Mouse (Mus musculus) heart, embryonic 15.5 days (tissue): ENCODE results near the gene 3110018I06Rik. TPM values are rescaled to one million over a fixed set of nuclear protein-coding genes. Genes with fewer than 3 reads are reported as not detected.

Source experiments
- ATAC-seq: fragments of 200-750 bp; cut with Nextera tagmentation; replicated peaks from 2 replicates; pipeline ENCODE4 v1.8.0; 2017; ENCODE audit warnings: low read depth, moderate TSS enrichment; ENCODE audit not compliant: insufficient number of reproducible peaks, insufficient read depth, low FRiP score
- H3K27ac ChIP-seq: fragments of 300-500 bp; sonication (generic); 2 replicates; pipeline ENCODE4 v1.5.1; 2015; ENCODE audit warnings: mild to moderate bottlenecking, inconsistent platforms
- H3K27me3 ChIP-seq: fragments of 300-500 bp; sonication (generic); 2 replicates; pipeline ENCODE4 v1.6.1; 2015; ENCODE audit warnings: inconsistent platforms
- H3K36me3 ChIP-seq: fragments of 300-500 bp; sonication (generic); 2 replicates; pipeline ENCODE4 v1.6.1; 2015; ENCODE audit warnings: mild to moderate bottlenecking, inconsistent platforms
- H3K4me1 ChIP-seq: fragments of 300-500 bp; sonication (generic); replicated peaks from 2 replicates; pipeline ENCODE4 v1.6.1; 2015; ENCODE audit warnings: inconsistent platforms
- H3K4me2 ChIP-seq: fragments of 300-500 bp; sonication (generic); 2 replicates; pipeline ENCODE4 v1.6.1; 2015; ENCODE audit warnings: inconsistent platforms, mild to moderate bottlenecking, moderate library complexity
- H3K4me3 ChIP-seq: fragments of 300-500 bp; sonication (generic); 2 replicates; pipeline ENCODE4 v1.5.1; 2015; ENCODE audit warnings: mild to moderate bottlenecking, inconsistent platforms
- H3K9ac ChIP-seq: fragments of 300-500 bp; sonication (generic); 2 replicates; pipeline ENCODE4 v1.6.1; 2015; ENCODE audit warnings: mild to moderate bottlenecking, inconsistent platforms
- H3K9me3 ChIP-seq: fragments of 300-500 bp; sonication (generic); replicated peaks from 2 replicates; pipeline ENCODE4 v1.6.1; 2016; ENCODE audit warnings: inconsistent platforms
- WGBS: fragments of 180-500 bp; shearing (Covaris S2); methylation state at CpG from one replicate; pipeline ENCODE4 v1.1.7; 2015; ENCODE audit warnings: mixed read lengths; 5-methylcytosine and 5-hydroxymethylcytosine counted together
- polyA plus RNA-seq: library from polyadenylated mRNA; unstranded; fragments of >200 nt; fragmentation: Nextera tagmentation; extraction: Ambion mirVana; gene quantifications from 2 replicates; pipeline ENCODE4 v1.2.1, GENCODE M21; 2015

3110018I06Rik gene
- polyA plus RNA-seq, 1 experiment from 2014 or later: not detected

GRCm38 (mm10) chr12:107516265-107517217 is 28.1 kb downstream of the 3110018I06Rik start:
- H3K36me3 ChIP-seq: no peaks in the 10 kb centered on the region
- H3K4me3 ChIP-seq: no peak overlapping the region
- H3K9ac ChIP-seq: no peak overlapping the region
- ATAC-seq: no peak
- H3K9me3 ChIP-seq: no peaks in the 10 kb centered on the region
- H3K4me2 ChIP-seq: no peak overlapping the region
- WGBS: 52% methylated on average over 11 of the region's 11 CpGs
- no peaks in the 10 kb centered on the region for H3K27me3 ChIP-seq
- no peaks in the 10 kb centered on the region for H3K4me1 ChIP-seq
- H3K27ac ChIP-seq: no peak overlapping the region

GRCm38 (mm10) chr12:107520941-107521340 is 32.5 kb downstream of the 3110018I06Rik start:
- H3K4me1 ChIP-seq: no peaks in the 10 kb centered on the region
- H3K9ac ChIP-seq: no peak overlapping the region
- H3K27me3 ChIP-seq: no peaks in the 10 kb centered on the region
- WGBS: 86% methylated on average over 3 of the region's 3 CpGs
- no peak overlapping the region for H3K4me3 ChIP-seq
- no peak for ATAC-seq
- no peak overlapping the region for H3K4me2 ChIP-seq
- H3K36me3 ChIP-seq: no peaks in the 10 kb centered on the region
- no peak overlapping the region for H3K27ac ChIP-seq
- no peaks in the 10 kb centered on the region for H3K9me3 ChIP-seq

- Histone ChIP-seq H3K27ac (no peak overlapping the region), H3K36me3 (no peaks in the 10 kb centered on the region), H3K4me3 (no peak overlapping the region), H3K9ac (no peak overlapping the region), H3K4me2 (no peak overlapping the region), H3K9me3 (no peaks in the 10 kb centered on the region), H3K4me1 (no peaks in the 10 kb centered on the region), H3K27me3 (no peaks in the 10 kb centered on the region)
- WGBS: 63% methylated on average over 1 of the region's 1 CpGs
- ATAC-seq: no peak
Observed at GRCm38 (mm10) chr12:107528346-107528880, 40.0 kb downstream of the 3110018I06Rik start.

GRCm38 (mm10) chr12:107532871-107533270 is 44.4 kb downstream of the 3110018I06Rik start:
- Histone ChIP-seq H3K27me3 (no peaks in the 10 kb centered on the region), H3K27ac (no peak overlapping the region), H3K9me3 (no peaks in the 10 kb centered on the region), H3K4me3 (no peak overlapping the region), H3K9ac (no peak overlapping the region), H3K4me2 (no peak overlapping the region), H3K36me3 (no peaks in the 10 kb centered on the region), H3K4me1 (no peaks in the 10 kb centered on the region)
- ATAC-seq: no peak
- whole genome bisulfite sequencing: 91% methylated on average over 7 of the region's 7 CpGs
